Mouse (Mus musculus) spleen, postnatal 14 days (tissue): ENCODE results near the gene Zfp128.
A peak's percentile ranks its signal among the peaks of the same experiment; 100 is the strongest.
"Not testable (repeated sequence)": the region's sequence is repeated elsewhere in the genome, so short reads cannot be mapped to it uniquely, and the experiment has no call there.

Source experiments
- DNase-seq, 2 experiments: peaks; one replicate each; pipeline ENCODE4 v3.0.0; 2021 to 2022; ENCODE audit warnings: low spot score in 2 of 2

The Zfp128 gene

GRCm38 (mm10) chr7:12880911-12881660, at the start of gene Zfp128:
TSS of gene Zfp128 (plus strand) at chr7:12881177.
- peak; percentile 79 to 87 for DNase-seq

- DNase-seq = peak; percentile 75 to 88
Observed at GRCm38 (mm10) chr7:12834162-12835120, 46.5 kb upstream of the Zfp128 start, which contains the start of gene Zfp110. TSS of gene Zfp110 (plus strand) at chr7:12834761.

- DNase-seq = no peak
Observed at GRCm38 (mm10) chr7:12835193-12835671, 45.7 kb upstream of the Zfp128 start.

- no peak for DNase-seq
Observed at GRCm38 (mm10) chr7:12835779-12836178, 45.2 kb upstream of the Zfp128 start.

- DNase-seq = no peak
Observed at GRCm38 (mm10) chr7:12874301-12874700, 6.7 kb upstream of the Zfp128 start.

- no peak for DNase-seq
Observed at GRCm38 (mm10) chr7:12880036-12880435, 941 bp upstream of the Zfp128 start.

GRCm38 (mm10) chr7:12880497-12880896, 480 bp upstream of the Zfp128 start:
- not testable (repeated sequence) for DNase-seq

- no peak for DNase-seq
Observed at GRCm38 (mm10) chr7:12886563-12887266, 5.7 kb downstream of the Zfp128 start.

- no peak for DNase-seq
Observed at GRCm38 (mm10) chr7:12887585-12887984, 6.6 kb downstream of the Zfp128 start.

- no peak for DNase-seq
Observed at GRCm38 (mm10) chr7:12890928-12891327, 10.0 kb downstream of the Zfp128 start.

- no peak for DNase-seq
Observed at GRCm38 (mm10) chr7:12891334-12891733, 10.4 kb downstream of the Zfp128 start.

GRCm38 (mm10) chr7:12897655-12898410, 16.9 kb downstream of the Zfp128 start, which contains the start of gene Zscan22:
TSS of gene Zscan22 (plus strand) at chr7:12897815.
- peak; percentile 42 to 76 for DNase-seq

- no peak for DNase-seq
Observed at GRCm38 (mm10) chr7:12901517-12901916, 20.5 kb downstream of the Zfp128 start.

GRCm38 (mm10) chr7:12903623-12904022, 22.6 kb downstream of the Zfp128 start:
- no peak for DNase-seq

- no peak for DNase-seq
Observed at GRCm38 (mm10) chr7:12905146-12905545, 24.2 kb downstream of the Zfp128 start.

- peak; percentile 71 to 87 for DNase-seq
Observed at GRCm38 (mm10) chr7:12909498-12909962, 28.6 kb downstream of the Zfp128 start.

GRCm38 (mm10) chr7:12910181-12910668, 29.2 kb downstream of the Zfp128 start:
- peak; percentile 11 to 24 for DNase-seq

GRCm38 (mm10) chr7:12913556-12913955, 32.6 kb downstream of the Zfp128 start:
- no peak for DNase-seq

GRCm38 (mm10) chr7:12920495-12920894, 39.5 kb downstream of the Zfp128 start:
- not testable (repeated sequence) for DNase-seq

GRCm38 (mm10) chr7:12921318-12921704, 40.3 kb downstream of the Zfp128 start:
- DNase-seq = no peak
